Mouse (Mus musculus) CH12.LX (cell line): Measurements from ENCODE around the gene Hist1h2bk. TPM values are rescaled to one million over a fixed set of nuclear protein-coding genes. Genes with fewer than 3 reads are reported as not detected.
"Not testable (repeated sequence)": the region's sequence is repeated elsewhere in the genome, so short reads cannot be mapped to it uniquely, and the experiment has no call there.

Source experiments
- DNase-seq: peaks from one replicate; pipeline ENCODE4 v3.0.0-alpha.2; 2013; ENCODE audit errors: extremely low read depth
- H3K27ac ChIP-seq: 2 replicates; pipeline ENCODE4 v1.5.1; 2012; ENCODE audit warnings: low read depth, mild to moderate bottlenecking, control low read depth, moderate library complexity; ENCODE audit not compliant: insufficient read depth
- H3K27me3 ChIP-seq: replicated peaks from 2 replicates; pipeline ENCODE3; 2012; ENCODE audit warnings: inconsistent platforms
- H3K36me3 ChIP-seq, 2 experiments: replicated peaks in 1 of 2; 2 replicates each; pipeline versions ENCODE3 to v1.6.1; 2012; ENCODE audit warnings: inconsistent platforms in 1 of 2, low read length in 1 of 2, mild to moderate bottlenecking in 1 of 2, mixed read lengths in 1 of 2, moderate library complexity in 1 of 2; ENCODE audit not compliant: control insufficient read depth in 1 of 2, insufficient read depth in 1 of 2
- H3K4me1 ChIP-seq, 2 experiments: 2 replicates each; pipeline ENCODE4 v1.6.1; 2012; ENCODE audit warnings: inconsistent platforms in 1 of 2, moderate library complexity in 1 of 2; ENCODE audit not compliant: insufficient read depth in 2 of 2, control insufficient read depth in 1 of 2
- H3K4me2 ChIP-seq: 2 replicates; pipeline ENCODE4 v1.6.1; 2012; ENCODE audit warnings: low read depth, mild to moderate bottlenecking, control low read depth; ENCODE audit not compliant: poor library complexity, insufficient read depth, severe bottlenecking
- H3K4me3 ChIP-seq, 3 experiments: fragments of 150-350 bp in 1 of 3; sonication (generic) in 1 of 3; replicated peaks in 1 of 3; 2 replicates each; pipeline versions ENCODE3 to v1.5.1; 2011 to 2012; ENCODE audit warnings: low read depth in 2 of 3, low read length in 2 of 3, mild to moderate bottlenecking in 2 of 3, moderate library complexity in 2 of 3, control low read depth in 1 of 3, improper control_type of control experiment in 1 of 3, inconsistent platforms in 1 of 3, mixed read lengths in 1 of 3; ENCODE audit not compliant: poor library complexity in 1 of 3
- H3K79me2 ChIP-seq: replicated peaks from 2 replicates; pipeline ENCODE4 v1.6.1; 2012; ENCODE audit warnings: mild to moderate bottlenecking, moderate library complexity; ENCODE audit not compliant: control insufficient read depth, poor library complexity, insufficient read depth, severe bottlenecking; ENCODE audit errors: extremely low read depth
- H3K9ac ChIP-seq: 2 replicates; pipeline ENCODE4 v1.6.1; 2012; ENCODE audit warnings: low read depth, mild to moderate bottlenecking, control low read depth, moderate library complexity; ENCODE audit not compliant: insufficient read depth
- H3K9me3 ChIP-seq: replicated peaks from 2 replicates; pipeline ENCODE3; 2012; ENCODE audit warnings: low read length, inconsistent platforms, mixed read lengths
- BHLHE40 ChIP-seq: IDR thresholded peaks from 2 replicates; pipeline ENCODE4 v1.6.1; 2011; ENCODE audit warnings: mild to moderate bottlenecking, low read depth, low read length, improper control_type of control experiment
- CHD1 ChIP-seq: IDR thresholded peaks from 2 replicates; pipeline ENCODE4 v1.6.1; 2012; ENCODE audit warnings: low read depth, low read length, improper control_type of control experiment, inconsistent platforms
- CHD2 ChIP-seq: IDR thresholded peaks from 2 replicates; pipeline ENCODE4 v1.6.1; 2011; ENCODE audit warnings: low read length, improper control_type of control experiment
- E2F4 ChIP-seq: IDR thresholded peaks from 2 replicates; pipeline ENCODE4 v1.6.1; 2011; ENCODE audit warnings: low read depth, low read length, improper control_type of control experiment; ENCODE audit not compliant: insufficient replicate concordance
- ETS1 ChIP-seq: conservative IDR thresholded peaks from 2 replicates; pipeline ENCODE4 v1.6.1; 2012; ENCODE audit warnings: low read depth, mild to moderate bottlenecking, inconsistent platforms, low read length, improper control_type of control experiment, moderate library complexity
- GABPA ChIP-seq: IDR thresholded peaks from 2 replicates; pipeline ENCODE4 v1.6.1; 2012; ENCODE audit warnings: low read depth, low read length, improper control_type of control experiment, inconsistent platforms; ENCODE audit not compliant: insufficient replicate concordance
- HCFC1 ChIP-seq: IDR thresholded peaks from 2 replicates; pipeline ENCODE4 v1.6.1; 2012; ENCODE audit warnings: low read depth, mild to moderate bottlenecking, inconsistent platforms, low read length, improper control_type of control experiment
- JUN ChIP-seq: IDR thresholded peaks from 2 replicates; pipeline ENCODE4 v1.6.1; 2011; ENCODE audit warnings: low read depth, mild to moderate bottlenecking, low read length, improper control_type of control experiment, moderate library complexity; ENCODE audit not compliant: insufficient read depth
- JUND ChIP-seq: conservative IDR thresholded peaks from 2 replicates; pipeline ENCODE4 v1.6.1; 2011; ENCODE audit warnings: low read depth, low read length, improper control_type of control experiment
- KAT2A ChIP-seq: IDR thresholded peaks from 2 replicates; pipeline ENCODE4 v1.6.1; 2012; ENCODE audit warnings: low read length, improper control_type of control experiment, inconsistent platforms; ENCODE audit not compliant: insufficient replicate concordance
- MAZ ChIP-seq: IDR thresholded peaks from 2 replicates; pipeline ENCODE4 v1.6.1; 2012; ENCODE audit warnings: low read depth, mild to moderate bottlenecking, inconsistent platforms, low read length, improper control_type of control experiment, moderate library complexity
- MEF2A ChIP-seq: IDR thresholded peaks from 2 replicates; pipeline ENCODE4 v1.6.1; 2014; ENCODE audit warnings: low read depth, mild to moderate bottlenecking, inconsistent platforms, low read length, improper control_type of control experiment, borderline replicate concordance
- MXI1 ChIP-seq: IDR thresholded peaks from 2 replicates; pipeline ENCODE4 v1.6.1; 2011; ENCODE audit warnings: mild to moderate bottlenecking, low read depth, low read length, improper control_type of control experiment
- MYC ChIP-seq: IDR thresholded peaks from 2 replicates; pipeline ENCODE4 v1.6.1; 2011; ENCODE audit warnings: low read depth, mild to moderate bottlenecking, improper control_type of control experiment, low read length
- NELFE ChIP-seq: IDR thresholded peaks from 2 replicates; pipeline ENCODE4 v1.6.1; 2011; ENCODE audit warnings: low read depth, low read length, improper control_type of control experiment
- NRF1 ChIP-seq: IDR thresholded peaks from 2 replicates; pipeline ENCODE4 v1.6.1; 2014; ENCODE audit warnings: low read depth, mild to moderate bottlenecking, inconsistent platforms, low read length, improper control_type of control experiment, moderate library complexity
- POLR2A ChIP-seq: IDR thresholded peaks from 2 replicates; pipeline ENCODE4 v1.6.1; 2011; ENCODE audit warnings: low read depth, mild to moderate bottlenecking, improper control_type of control experiment, low read length
- POLR2AphosphoS2 ChIP-seq: IDR thresholded peaks from 2 replicates; pipeline ENCODE4 v1.6.1; 2011; ENCODE audit warnings: low read depth, low read length, improper control_type of control experiment
- RAD21 ChIP-seq: IDR thresholded peaks from 2 replicates; pipeline ENCODE4 v1.6.1; 2011; ENCODE audit warnings: low read depth, mild to moderate bottlenecking, low read length, improper control_type of control experiment, moderate library complexity
- RCOR1 ChIP-seq: conservative IDR thresholded peaks from 2 replicates; pipeline ENCODE4 v1.6.1; 2012; ENCODE audit warnings: low read depth, mild to moderate bottlenecking, inconsistent platforms, low read length, improper control_type of control experiment
- SIN3A ChIP-seq: IDR thresholded peaks from 2 replicates; pipeline ENCODE4 v1.6.1; 2012; ENCODE audit warnings: low read length, improper control_type of control experiment, inconsistent platforms
- TBP ChIP-seq: conservative IDR thresholded peaks from 2 replicates; pipeline ENCODE4 v1.6.1; 2011; ENCODE audit warnings: low read depth, low read length, improper control_type of control experiment
- TCF12 ChIP-seq: IDR thresholded peaks from 2 replicates; pipeline ENCODE4 v1.6.1; 2014; ENCODE audit warnings: low read depth, mild to moderate bottlenecking, inconsistent platforms, low read length, improper control_type of control experiment
- UBTF ChIP-seq: IDR thresholded peaks from 2 replicates; pipeline ENCODE4 v1.6.1; 2012; ENCODE audit warnings: low read depth, mild to moderate bottlenecking, inconsistent platforms, low read length, improper control_type of control experiment, moderate library complexity
- USF2 ChIP-seq: conservative IDR thresholded peaks from 2 replicates; pipeline ENCODE4 v1.6.1; 2011; ENCODE audit warnings: low read depth, low read length, improper control_type of control experiment
- ZC3H11A ChIP-seq: IDR thresholded peaks from 2 replicates; pipeline ENCODE4 v1.6.1; 2012; ENCODE audit warnings: low read depth, mild to moderate bottlenecking, inconsistent platforms, low read length, improper control_type of control experiment
- dilution Hi-C: fragments of 300-500 bp; cut with MboI; formaldehyde crosslinking; loops from 2 replicates; pipeline ENCODE4 v1.14.3; 2020; ENCODE audit warnings: low sequenced_read_pairs; ENCODE audit not compliant: extremely low pct_unique_long_range_greater_than_20kb, extremely low pct_ligation_motif_present
- in situ Hi-C: fragments of 300-500 bp; cut with MboI; formaldehyde crosslinking; loops from 3 replicates; pipeline ENCODE4 v1.14.3; 2019; ENCODE audit warnings: low sequenced_read_pairs, low pct_ligation_motif_present, low pct_unique_long_range_greater_than_20kb, mixed read lengths
- polyA plus RNA-seq: library from polyadenylated mRNA; unstranded; fragments of >175 nt; gene quantifications from 2 replicates; pipeline ENCODE4 v1.2.1, GENCODE M21; 2012; ENCODE audit warnings: low read depth; ENCODE audit not compliant: insufficient read length
- total RNA-seq, 2 experiments: library from RNA; depleted of rRNA; stranded (reverse); fragments of 300-350 nt in 1 of 2; fragments of >200 nt in 1 of 2; gene quantifications; 2 replicates each; pipeline ENCODE4 v1.2.3; 2012 to 2014

The Hist1h2bk gene
- total and polyA plus RNA-seq, 3 experiments = 8.1 to 2,636 (median 47.2) TPM

GRCm38 (mm10) chr13:22041651-22042567, 6.2 kb downstream of the Hist1h2bk start (continued):
- TF ChIP-seq JUN (no peak), MAZ (no peak), GABPA (no peak), HCFC1 (peak; percentile 23; the same call in 1 of the 2 replicates), RCOR1 (peak; percentile 89; the same call in 1 of the 2 replicates), USF2 (no peak), UBTF (peak; percentile 82; the same call in 1 of the 2 replicates), MYC (peak; percentile 57; the same call in 1 of the 2 replicates), SIN3A (peak; percentile 78), TCF12 (0 out of 2 replicates have a peak, but pooled peaks have one; percentile 40), ZC3H11A (no peak), ETS1 (no peak), CHD1 (peak; percentile 92; the same call in 1 of the 2 replicates), POLR2AphosphoS2 (peak; percentile 97), POLR2A (peak; percentile 78), TBP (no peak), RAD21 (no peak), JUND (no peak), MEF2A (no peak), BHLHE40 (peak; percentile 49; the same call in 1 of the 2 replicates), CHD2 (peak; percentile 77; the same call in 1 of the 2 replicates)

GRCm38 (mm10) chr13:22042568-22043502, 7.2 kb downstream of the Hist1h2bk start, which contains the start of the genes Hist1h2ag and Hist1h2bj:
Gene Hist1h2ag (minus strand): TSS chr13:22042944.
Gene Hist1h2bj (plus strand): TSS chr13:22043214.
- H3K9me3 ChIP-seq, H3K27me3 ChIP-seq, dilution Hi-C loops, H3K36me3 ChIP-seq, H3K79me2 ChIP-seq: not testable (repeated sequence)
- H3K27ac ChIP-seq = peak within 1 kb of the TSS; percentile 87
- peak; percentile 98 for DNase-seq
- in situ Hi-C loops = loop anchor here (10.0 to 25.0 kb wide), 2 partner anchors 1382 to 1719 kb away; partner anchors contain the start of genes Abt1, Hist1h1a, Hist1h2ab and Hist1h3a
- peak within 1 kb of the TSS; percentile 67 for H3K4me2 ChIP-seq
- H3K4me1 ChIP-seq = peaks cover 0 to 40% of the 10 kb centered on the region in 2 experiments; a peak in 2 of 4 replicates
- peak within 1 kb of the TSS; percentile 76 for H3K9ac ChIP-seq
- TF ChIP-seq MEF2A (0 out of 2 replicates have a peak, but pooled peaks have one; percentile 30), MXI1 (0 out of 2 replicates have a peak, but pooled peaks have one; percentile 43), POLR2AphosphoS2 (peak; percentile 23; the same call in 1 of the 2 replicates), UBTF (peak; percentile 95), TCF12 (peak; percentile 89), MYC (peak; percentile 55), NRF1 (peak; percentile 72), HCFC1 (peak; percentile 71), RCOR1 (peak; percentile 72; the same call in 1 of the 2 replicates), SIN3A (peak; percentile 73; the same call in 1 of the 2 replicates), JUND (peak; percentile 98), NELFE (peak; percentile 33), CHD2 (peak; percentile 96), KAT2A (0 out of 2 replicates have a peak, but pooled peaks have one; percentile 10), E2F4 (peak; percentile 100), JUN (peak; percentile 86), TBP (peak; percentile 99), POLR2A (peak; percentile 71; the same call in 1 of the 2 replicates)
- H3K4me3 ChIP-seq = peak within 1 kb of the TSS; percentile 35 to 48 (median 44)
